Mouse (Mus musculus): Measurements from ENCODE around the gene Thnsl1. TPM values are rescaled to one million over a fixed set of nuclear protein-coding genes. Genes with fewer than 3 reads are reported as not detected.

Gene Thnsl1
- polyA plus RNA-seq, 1 experiment from 2014 or later = 1.4 TPM

DNA sequence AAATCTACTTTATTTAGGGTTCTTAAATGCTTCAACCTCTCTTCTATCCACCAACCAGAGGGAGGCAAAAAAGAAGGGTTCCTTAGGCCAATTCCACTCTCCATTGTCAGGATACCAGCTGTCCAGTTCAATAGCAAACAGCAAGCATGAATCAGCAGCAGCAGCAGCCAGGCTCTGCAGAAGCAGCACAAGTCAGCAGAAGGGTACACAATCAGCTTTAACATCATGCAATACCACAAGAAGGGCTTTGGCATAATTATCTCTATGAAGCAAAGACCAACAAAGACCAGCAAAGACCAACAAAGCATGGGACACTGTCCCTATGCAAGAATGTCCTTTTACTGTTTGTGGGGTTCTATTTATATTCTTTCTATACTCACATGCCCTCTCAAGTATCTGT lies 48.8 kb downstream of the Thnsl1 start:
- Histone ChIP-seq H3K4me1 (ENCODE audit: control insufficient read depth, low read depth, low read length) (no peaks in the 10 kb centered on the region), H3K27me3 (ENCODE audit: control insufficient read depth, insufficient read depth, low read depth, low read length) (no peaks in the 10 kb centered on the region), H3K4me2 (ENCODE audit: low read depth, low read length) (no peak overlapping the region), H3K36me3 (ENCODE audit: control insufficient read depth, insufficient read depth) (no peaks in the 10 kb centered on the region), H3K4me3 (ENCODE audit: low read depth, low read length) (no peak overlapping the region), H3K9me3 (replicated peaks; ENCODE audit: control insufficient read depth, low read length) (no peaks in the 10 kb centered on the region), H3K27ac (ENCODE audit: low read length) (no peak overlapping the region), H3K9ac (ENCODE audit: low read depth, low read length) (no peak overlapping the region)
- ATAC-seq (ENCODE audit: low read depth) = no peak

- no peaks in the 10 kb centered on the region for H3K9me3 ChIP-seq (replicated peaks; ENCODE audit: control insufficient read depth, low read length)
- H3K4me2 ChIP-seq (ENCODE audit: low read depth, low read length) = no peak overlapping the region
- H3K27ac ChIP-seq (ENCODE audit: low read length) = no peak overlapping the region
- H3K4me1 ChIP-seq (ENCODE audit: control insufficient read depth, low read depth, low read length) = peaks cover 3% of the 10 kb centered on the region
- no peak overlapping the region for H3K9ac ChIP-seq (ENCODE audit: low read depth, low read length)
- 71% methylated on average over 4 of the region's 4 CpGs for WGBS (ENCODE audit: insufficient replicate concordance)
- no peak for ATAC-seq (ENCODE audit: low read depth)
- H3K4me3 ChIP-seq (ENCODE audit: low read depth, low read length) = no peak overlapping the region
- no peaks in the 10 kb centered on the region for H3K36me3 ChIP-seq (ENCODE audit: control insufficient read depth, insufficient read depth)
- no peaks in the 10 kb centered on the region for H3K27me3 ChIP-seq (ENCODE audit: control insufficient read depth, insufficient read depth, low read depth, low read length)
These were observed 52.8 kb downstream of the Thnsl1 start for GRCm38 (mm10) chr2:21258281-21258680.

GRCm38 (mm10) chr2:21259081-21259480 lies 53.6 kb downstream of the Thnsl1 start:
- peak overlapping the region; percentile 51 for H3K27ac ChIP-seq (ENCODE audit: low read length)
- ATAC-seq (ENCODE audit: low read depth) = peak; percentile 89

GRCm38 (mm10) chr2:21260060-21260459 lies 54.5 kb downstream of the Thnsl1 start:
- Histone ChIP-seq H3K4me3 (ENCODE audit: low read depth, low read length) (no peak overlapping the region), H3K36me3 (ENCODE audit: control insufficient read depth, insufficient read depth) (no peaks in the 10 kb centered on the region), H3K9me3 (replicated peaks; ENCODE audit: control insufficient read depth, low read length) (no peaks in the 10 kb centered on the region), H3K27me3 (ENCODE audit: control insufficient read depth, insufficient read depth, low read depth, low read length) (no peaks in the 10 kb centered on the region), H3K9ac (ENCODE audit: low read depth, low read length) (no peak overlapping the region), H3K27ac (ENCODE audit: low read length) (no peak overlapping the region), H3K4me1 (ENCODE audit: control insufficient read depth, low read depth, low read length) (peaks cover 3% of the 10 kb centered on the region), H3K4me2 (ENCODE audit: low read depth, low read length) (no peak overlapping the region)
- no peak for ATAC-seq (ENCODE audit: low read depth)
- WGBS (ENCODE audit: insufficient replicate concordance) = 67% methylated on average over 4 of the region's 4 CpGs

More at GRCm38 (mm10) chr2:21259081-21259480, 53.6 kb downstream of the Thnsl1 start:
- no peak overlapping the region for H3K4me3 ChIP-seq (ENCODE audit: low read depth, low read length)
- no peak overlapping the region for H3K9ac ChIP-seq (ENCODE audit: low read depth, low read length)
- 43% methylated on average over 5 of the region's 5 CpGs for WGBS (ENCODE audit: insufficient replicate concordance)
- no peaks in the 10 kb centered on the region for H3K36me3 ChIP-seq (ENCODE audit: control insufficient read depth, insufficient read depth)
- no peaks in the 10 kb centered on the region for H3K27me3 ChIP-seq (ENCODE audit: control insufficient read depth, insufficient read depth, low read depth, low read length)
- no peaks in the 10 kb centered on the region for H3K9me3 ChIP-seq (replicated peaks; ENCODE audit: control insufficient read depth, low read length)
- H3K4me1 ChIP-seq (ENCODE audit: control insufficient read depth, low read depth, low read length) = peaks cover 3% of the 10 kb centered on the region
- no peak overlapping the region for H3K4me2 ChIP-seq (ENCODE audit: low read depth, low read length)

DNA sequence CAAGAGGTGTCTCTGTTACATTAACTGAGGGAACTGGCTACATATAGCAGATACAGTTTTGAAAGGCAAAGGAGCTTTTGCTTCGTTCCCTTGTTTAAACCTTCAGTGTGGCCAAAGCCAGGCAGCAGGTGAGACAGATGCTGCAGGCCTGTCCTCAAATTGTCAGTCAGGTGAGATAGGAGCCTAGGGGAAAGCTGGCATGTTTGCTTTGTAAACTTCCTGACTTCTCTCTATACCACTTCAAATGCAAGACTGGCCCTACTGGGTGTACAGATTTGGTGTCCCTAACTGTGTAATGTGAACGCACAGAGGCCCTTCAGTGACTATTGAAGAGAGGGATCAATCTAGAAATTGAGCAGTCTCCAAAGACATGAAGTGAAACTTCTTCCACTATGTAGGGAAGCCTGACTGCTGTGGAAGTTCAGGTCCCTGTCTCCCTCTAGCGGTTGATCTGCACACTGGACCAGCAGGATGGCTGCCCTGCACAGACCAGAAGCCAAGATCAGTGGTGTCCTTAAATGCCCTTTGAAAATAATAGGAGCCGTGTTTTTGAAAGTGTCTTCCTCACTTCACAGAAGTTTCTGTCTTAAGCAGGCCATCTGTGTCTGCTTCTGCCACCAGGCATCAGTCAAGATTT lies 56.0 kb downstream of the Thnsl1 start:
- Histone ChIP-seq H3K9ac (ENCODE audit: low read depth, low read length) (no peak overlapping the region), H3K4me1 (ENCODE audit: control insufficient read depth, low read depth, low read length) (peaks cover 3% of the 10 kb centered on the region), H3K27me3 (ENCODE audit: control insufficient read depth, insufficient read depth, low read depth, low read length) (no peaks in the 10 kb centered on the region), H3K4me2 (ENCODE audit: low read depth, low read length) (no peak overlapping the region), H3K27ac (ENCODE audit: low read length) (no peak overlapping the region), H3K36me3 (ENCODE audit: control insufficient read depth, insufficient read depth) (no peaks in the 10 kb centered on the region), H3K4me3 (ENCODE audit: low read depth, low read length) (no peak overlapping the region), H3K9me3 (replicated peaks; ENCODE audit: control insufficient read depth, low read length) (no peaks in the 10 kb centered on the region)
- 9% methylated on average over 4 of the region's 4 CpGs for WGBS (ENCODE audit: insufficient replicate concordance)
- peak; percentile 61 for ATAC-seq (ENCODE audit: low read depth)

GRCm38 (mm10) chr2:21264031-21264430 lies 58.5 kb downstream of the Thnsl1 start:
- Histone ChIP-seq H3K4me3 (ENCODE audit: low read depth, low read length) (no peak overlapping the region), H3K9ac (ENCODE audit: low read depth, low read length) (no peak overlapping the region), H3K9me3 (replicated peaks; ENCODE audit: control insufficient read depth, low read length) (no peaks in the 10 kb centered on the region), H3K36me3 (ENCODE audit: control insufficient read depth, insufficient read depth) (no peaks in the 10 kb centered on the region), H3K4me2 (ENCODE audit: low read depth, low read length) (no peak overlapping the region), H3K27ac (ENCODE audit: low read length) (no peak overlapping the region), H3K27me3 (ENCODE audit: control insufficient read depth, insufficient read depth, low read depth, low read length) (no peaks in the 10 kb centered on the region), H3K4me1 (ENCODE audit: control insufficient read depth, low read depth, low read length) (peaks cover 3% of the 10 kb centered on the region)
- no peak for ATAC-seq (ENCODE audit: low read depth)
- 71% methylated on average over 4 of the region's 4 CpGs for WGBS (ENCODE audit: insufficient replicate concordance)

Other genes with a start within 250 kb of the Thnsl1 start
- gene Arhgap21, start 236.8 kb upstream of the Thnsl1 start, polyA plus RNA-seq (2015; fragmentation: Nextera tagmentation; extraction: Ambion mirVana) = 5.2 and 5.4 TPM in 2 replicates
- gene Enkur, start 359 bp upstream of the Thnsl1 start, polyA plus RNA-seq (2015; fragmentation: Nextera tagmentation; extraction: Ambion mirVana) = not detected in 2 replicates
- not detected in 2 replicates for gene Gpr158, start 161.8 kb downstream of the Thnsl1 start, polyA plus RNA-seq (2015; fragmentation: Nextera tagmentation; extraction: Ambion mirVana)